In the genomic region with DNA sequence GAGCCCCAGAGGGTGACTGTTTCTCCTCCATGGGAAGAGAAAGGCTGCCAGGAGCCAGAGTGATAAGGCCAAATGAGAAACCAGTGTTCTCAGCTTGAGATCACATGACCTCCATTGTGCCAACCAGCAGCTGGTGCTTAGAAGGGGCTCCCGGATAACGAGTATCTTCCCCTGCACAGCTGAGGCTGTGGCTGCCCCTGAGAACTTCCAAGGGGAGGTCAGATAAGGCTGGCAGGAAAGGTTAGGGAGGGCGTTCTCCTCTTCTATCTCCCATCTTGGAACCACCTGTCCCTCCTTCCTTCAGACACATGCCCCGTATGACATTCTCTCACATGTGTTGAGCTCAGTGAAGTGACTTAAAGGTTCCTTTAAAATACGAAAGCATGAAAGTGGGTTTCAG, we compare ENCODE assay signal across 11 mouse cellular contexts. TPM values are rescaled to one million over a fixed set of nuclear protein-coding genes. Genes with fewer than 3 reads are reported as not detected.
DNase-seq lines count a peak whose midpoint lies in the region; ATAC-seq and TF ChIP-seq lines count a peak whose summit lies in the region.
"Had no signal": no experiment of that assay in that cellular context is flagged by ENCODE, and none has a peak within 500 bp of the region (broad histone marks: within the 10 kb centered on the region; RNA-seq: fewer than 3 reads in every experiment).

No protein-coding gene starts in this region.

- 0 out of 2 replicates have a peak, but pooled peaks cover 10% of the 10 kb centered on the region for H3K4me1 ChIP-seq in embryonic facial prominence, embryonic 15.5 days
- 0 out of 2 replicates have a peak, but pooled peaks cover 8% of the 10 kb centered on the region for H3K4me1 ChIP-seq in hindbrain, embryonic 14.5 days (replicated peaks; ENCODE audit: control insufficient read depth, insufficient read depth, low read length)
- H3K4me1 ChIP-seq in intestine, embryonic 16.5 days (ENCODE audit: control insufficient read depth, insufficient read depth, low read length) = no peaks in the 10 kb centered on the region

- TF ChIP-seq CTCF in layer of hippocampus, adult 2 months (conservative IDR thresholded peaks at IDR 0.05) = no peak

- no peak overlapping the region for H3K9ac ChIP-seq in embryonic facial prominence, embryonic 15.5 days
- H3K9ac ChIP-seq in hindbrain, embryonic 14.5 days = no peak overlapping the region
- no peak overlapping the region for H3K9ac ChIP-seq in intestine, embryonic 16.5 days (ENCODE audit: low read depth, low read length)
- H3K9ac ChIP-seq: limb, embryonic 12.5 days; neural tube, embryonic 12.5 days had no signal

- H3K4me2 ChIP-seq in embryonic facial prominence, embryonic 15.5 days (replicated peaks) = no peak overlapping the region
- H3K4me2 ChIP-seq in hindbrain, embryonic 14.5 days (replicated peaks) = no peak overlapping the region
- no peak overlapping the region for H3K4me2 ChIP-seq in intestine, embryonic 16.5 days (ENCODE audit: low read depth, low read length)
- H3K4me2 ChIP-seq: limb, embryonic 12.5 days; neural tube, embryonic 12.5 days had no signal

- H3K4me3 ChIP-seq in layer of hippocampus, adult 2 months = no peak overlapping the region
- H3K4me3 ChIP-seq in embryonic facial prominence, embryonic 15.5 days (replicated peaks) = no peak overlapping the region
- H3K4me3 ChIP-seq in hindbrain, embryonic 14.5 days (replicated peaks; ENCODE audit: low read length) = no peak overlapping the region
- H3K4me3 ChIP-seq in intestine, embryonic 16.5 days (ENCODE audit: low read length) = no peak overlapping the region
- H3K4me3 ChIP-seq: gastrocnemius, adult 2 months; limb, embryonic 12.5 days; neural tube, embryonic 12.5 days had no signal

- no peak for ATAC-seq in embryonic facial prominence, embryonic 15.5 days (ENCODE audit: insufficient number of reproducible peaks, low FRiP score, low TSS enrichment, low read depth)
- no peak; the same call in 1 of the 2 replicates for ATAC-seq in hindbrain, embryonic 14.5 days (ENCODE audit: low FRiP score)
- no peak for ATAC-seq in intestine, embryonic 16.5 days

- DNase-seq in layer of hippocampus, adult 2 months (ENCODE audit: low spot score in 2 of 2) = no peak
- no peak for DNase-seq in layer of hippocampus, postnatal 10 days (ENCODE audit: low spot score in 2 of 2)
- DNase-seq in hindbrain, embryonic 14.5 days (ENCODE audit: low spot score) = no peak
- DNase-seq in retina, postnatal 1 day = peak; percentile 79
- no peak for DNase-seq in right cerebral cortex, adult 2 months (ENCODE audit: low spot score in 2 of 2)
- no peak for DNase-seq in gastrocnemius, postnatal 25 days
- DNase-seq: gastrocnemius, adult 2 months had no signal

- peak overlapping the region; percentile 71 for H3K27ac ChIP-seq in layer of hippocampus, adult 2 months
- H3K27ac ChIP-seq in embryonic facial prominence, embryonic 15.5 days (replicated peaks) = 0 out of 2 replicates have a peak overlapping the region, but pooled peaks have one; percentile 34
- peak overlapping the region; percentile 1; the same call in 1 of the 2 replicates for H3K27ac ChIP-seq in hindbrain, embryonic 14.5 days
- no peak overlapping the region for H3K27ac ChIP-seq in intestine, embryonic 16.5 days (ENCODE audit: low read length)
- H3K27ac ChIP-seq: gastrocnemius, adult 2 months; limb, embryonic 12.5 days; neural tube, embryonic 12.5 days had no signal

- no peaks in the 10 kb centered on the region for H3K9me3 ChIP-seq in embryonic facial prominence, embryonic 15.5 days (replicated peaks)
- peaks cover 10% of the 10 kb centered on the region; the same call in 1 of the 2 replicates for H3K9me3 ChIP-seq in hindbrain, embryonic 14.5 days (ENCODE audit: control insufficient read depth, low read length)
- H3K9me3 ChIP-seq in intestine, embryonic 16.5 days (ENCODE audit: control insufficient read depth, low read length) = no peaks in the 10 kb centered on the region

- no peaks in the 10 kb centered on the region for H3K36me3 ChIP-seq in embryonic facial prominence, embryonic 15.5 days
- no peaks in the 10 kb centered on the region for H3K36me3 ChIP-seq in hindbrain, embryonic 14.5 days (replicated peaks; ENCODE audit: control insufficient read depth, insufficient read depth)
- H3K36me3 ChIP-seq in intestine, embryonic 16.5 days (ENCODE audit: control insufficient read depth, insufficient read depth, low read length) = no peaks in the 10 kb centered on the region
- H3K36me3 ChIP-seq: limb, embryonic 12.5 days; neural tube, embryonic 12.5 days had no signal

- WGBS in embryonic facial prominence, embryonic 15.5 days = 52% methylated on average over 5 of the region's 5 CpGs
- 45% methylated on average over 5 of the region's 5 CpGs for WGBS in hindbrain, embryonic 14.5 days
- 58% methylated on average over 5 of the region's 5 CpGs for WGBS in intestine, embryonic 16.5 days

- H3K27me3 ChIP-seq in embryonic facial prominence, embryonic 15.5 days = no peaks in the 10 kb centered on the region
- no peaks in the 10 kb centered on the region for H3K27me3 ChIP-seq in hindbrain, embryonic 14.5 days (ENCODE audit: control insufficient read depth, insufficient read depth, low read length)
- H3K27me3 ChIP-seq in intestine, embryonic 16.5 days (replicated peaks; ENCODE audit: control insufficient read depth, insufficient read depth, low read length) = no peaks in the 10 kb centered on the region
- H3K27me3 ChIP-seq: limb, embryonic 12.5 days; neural tube, embryonic 12.5 days had no signal

RNA-seq across cellular contexts. Expression of gene Abcg1, which starts 23.3 kb away (rescaled TPM):
- total RNA-seq in layer of hippocampus, adult 2 months (2021) = 10 to 100 TPM; 75.7 to 83.3 TPM
- total RNA-seq in layer of hippocampus, postnatal 10 days (2021) = 10 to 100 TPM; 28.1 to 30.5 TPM
- polyA plus RNA-seq in embryonic facial prominence, embryonic 15.5 days (2015; fragmentation: Nextera tagmentation; extraction: Ambion mirVana) = 14.4 and 15.8 TPM in 2 replicates
- polyA plus RNA-seq in hindbrain, embryonic 14.5 days (2014; fragmentation: Nextera tagmentation; extraction: Ambion mirVana) = 19.3 and 21.1 TPM in 2 replicates
- 5.4 and 5.6 TPM in 2 replicates for polyA plus RNA-seq in intestine, embryonic 16.5 days (2015; fragmentation: Nextera tagmentation; extraction: Ambion mirVana)
- total RNA-seq in gastrocnemius, postnatal 25 days (2021) = 1 to 10 TPM; 1.8 to 2.9 TPM

Comparison
In these comparisons a context has a peak if more than half of its experiments do, and no peak if none do; other contexts are left out.
1. RNA of gene Abcg1, which starts 23.3 kb away (total RNA-seq): 75.7 to 83.3 TPM in layer of hippocampus, adult 2 months and 28.1 to 30.5 TPM in layer of hippocampus, postnatal 10 days; 1.8 to 2.9 TPM in gastrocnemius, postnatal 25 days; every median in the first group is over 4 times any median in the second.